Mouse (Mus musculus) CH12F3 (cell line): Measurements from ENCODE around the gene Ccng1.
"Not testable (repeated sequence)": the region's sequence is repeated elsewhere in the genome, so short reads cannot be mapped to it uniquely, and the experiment has no call there.

ENCODE experiments used
- in situ Hi-C: fragments of 300-500 bp; cut with MboI; formaldehyde crosslinking; loops from 2 replicates; pipeline ENCODE4 v1.14.3; 2020; ENCODE audit warnings: low sequenced_read_pairs

The Ccng1 gene

DNA sequence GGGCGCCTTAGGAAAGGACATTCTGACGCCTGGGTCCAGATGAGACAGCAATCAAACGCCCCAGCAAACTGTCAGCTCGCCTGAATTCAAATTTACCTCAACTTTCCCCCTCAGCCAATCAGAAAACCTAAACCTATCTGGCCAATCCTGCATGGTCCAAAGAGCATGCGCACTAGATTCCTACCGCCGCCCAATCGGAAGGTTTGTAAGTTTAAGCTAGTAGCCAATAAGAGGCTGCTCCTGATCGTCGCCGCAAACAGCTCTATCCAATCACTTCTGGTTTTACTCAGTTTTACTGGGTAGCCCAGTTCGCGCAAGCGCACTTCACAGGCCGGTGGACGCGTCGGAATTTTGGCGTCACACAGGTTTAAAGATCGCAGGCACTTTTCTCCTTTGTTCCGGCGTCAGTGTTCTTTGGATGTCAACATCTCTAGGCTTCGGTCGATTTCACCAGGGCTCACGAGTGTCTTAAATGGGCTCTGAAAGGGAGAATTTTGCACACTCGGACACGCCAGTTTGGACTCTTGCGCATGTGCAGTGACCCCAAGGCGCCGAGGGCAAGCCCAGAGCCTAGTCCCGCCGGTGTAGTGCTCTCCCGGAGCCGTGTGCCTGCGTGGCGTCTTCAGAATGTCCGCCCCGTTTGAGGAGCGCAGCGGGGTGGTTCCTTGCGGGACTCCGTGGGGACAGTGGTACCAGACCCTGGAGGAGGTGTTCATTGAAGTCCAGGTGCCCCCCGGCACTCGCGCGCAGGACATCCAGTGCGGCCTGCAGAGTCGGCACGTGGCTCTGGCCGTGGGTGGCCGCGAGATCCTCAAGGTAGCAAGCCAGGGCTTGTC, 21.6 kb downstream of the Ccng1 start, which contains the start of the genes Hmmr and Nudcd2:
TSS of gene Hmmr (minus strand) at position 84 of the 836 bp plus-strand sequence.
TSS of gene Nudcd2 (plus strand) at position 329 of the 836 bp plus-strand sequence.
- in situ Hi-C loops, result no loop called here

DNA sequence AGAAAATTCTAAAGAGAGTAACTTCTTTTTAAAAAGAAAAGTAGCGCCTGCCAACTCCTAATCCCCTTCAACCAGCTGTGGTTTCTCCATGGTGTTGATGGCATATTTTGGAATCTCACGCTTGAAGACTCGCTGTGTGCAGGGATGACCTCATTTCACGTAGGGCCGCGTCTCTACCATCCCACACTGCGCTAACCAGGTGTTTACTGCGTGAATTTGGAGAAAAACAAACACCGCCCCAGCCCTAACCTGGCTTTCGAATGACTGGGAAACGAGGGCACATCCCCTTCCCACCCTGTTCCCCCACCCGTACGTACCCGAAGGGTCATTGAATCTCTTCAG, 22.1 kb downstream of the Ccng1 start:
- in situ Hi-C loops, result no loop called here

DNA sequence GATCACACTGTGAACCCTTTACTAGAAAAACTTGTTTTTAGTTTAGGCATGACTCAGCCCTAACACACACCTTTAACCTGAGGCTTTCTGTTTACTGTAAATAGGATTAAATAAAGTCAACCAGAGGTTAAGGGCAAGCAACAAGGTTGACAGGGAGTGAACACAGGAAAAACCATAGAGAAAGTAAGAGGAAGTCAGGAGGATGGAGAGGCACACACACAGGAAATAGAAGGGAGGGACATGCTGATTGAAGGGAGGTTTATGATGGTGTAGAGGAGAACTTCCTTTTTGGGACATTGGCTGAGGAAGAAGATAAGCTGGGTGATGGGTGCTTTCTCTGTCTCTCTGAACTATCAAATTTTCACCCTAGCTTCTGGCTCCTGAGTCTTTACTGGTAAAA, 36.8 kb downstream of the Ccng1 start:
- in situ Hi-C loops, result no loop called here

DNA sequence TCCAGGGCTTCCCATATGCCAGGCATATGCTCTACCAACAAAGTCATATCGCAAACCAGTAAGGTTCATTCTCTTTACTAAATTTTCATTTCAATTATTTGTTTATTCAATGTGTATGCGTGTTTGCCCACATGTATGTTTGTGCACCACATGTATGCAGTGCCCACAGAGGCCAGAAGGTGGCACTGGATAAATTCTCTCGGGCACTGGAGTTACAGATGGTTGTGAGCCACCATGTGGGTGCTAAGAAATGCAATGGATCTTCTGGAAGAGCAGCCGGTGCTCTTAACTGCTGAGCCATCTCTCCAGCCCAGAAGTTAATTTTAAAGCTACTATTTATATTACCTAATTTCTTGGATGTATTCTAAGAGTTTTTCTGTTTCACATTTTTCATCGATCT, 39.6 kb downstream of the Ccng1 start:
- in situ Hi-C loops, result no loop called here

DNA sequence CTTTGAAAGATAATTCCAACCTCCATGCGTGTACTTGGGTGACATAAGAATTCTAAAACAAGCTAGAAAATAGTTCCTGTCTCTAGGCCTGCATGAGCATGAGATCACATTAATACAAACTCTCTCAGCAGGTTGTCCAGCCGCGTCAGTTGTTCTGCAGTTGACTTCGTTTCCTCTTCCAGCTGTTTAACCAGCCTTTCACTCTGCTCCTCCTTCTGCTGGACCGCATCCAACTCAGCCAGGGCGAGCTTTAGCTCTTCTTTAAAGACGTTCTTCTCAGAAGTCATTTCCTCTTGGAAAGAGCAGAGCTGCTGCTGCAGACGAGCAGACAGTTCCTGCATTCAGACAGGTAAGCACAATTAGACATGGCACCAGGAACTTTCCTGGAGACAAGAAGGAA, 41.3 kb downstream of the Ccng1 start:
- in situ Hi-C loops, result no loop called here

DNA sequence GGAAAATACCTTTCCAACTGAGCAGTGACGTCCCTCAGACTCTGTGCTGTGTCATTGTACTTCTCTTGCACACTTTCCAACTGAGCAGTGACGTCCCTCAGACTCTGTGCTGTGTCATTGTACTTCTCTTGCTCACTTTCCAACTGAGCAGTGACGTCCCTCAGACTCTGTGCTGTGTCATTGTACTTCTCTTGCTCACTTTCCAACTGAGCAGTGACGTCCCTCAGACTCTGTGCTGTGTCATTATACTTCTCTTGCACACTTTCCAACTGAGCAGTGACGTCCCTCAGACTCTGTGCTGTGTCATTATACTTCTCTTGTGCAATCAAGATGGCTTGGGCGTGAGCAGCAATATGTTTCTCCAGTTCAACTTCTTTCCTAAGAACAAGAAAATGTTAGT, 45.2 kb downstream of the Ccng1 start:
- in situ Hi-C loops, result not testable (repeated sequence)
